Mouse (Mus musculus) kidney, adult 2 months (tissue): Measurements from ENCODE around the gene Smyd3.

Experiments used
- CTCF ChIP-seq: fragments of 200-500 bp; conservative IDR thresholded peaks from 2 replicates; pipeline ENCODE4 v1.5.1; 2011; ENCODE audit warnings: low read depth, mild to moderate bottlenecking, control low read depth, low read length, moderate library complexity, mixed read lengths; ENCODE audit not compliant: insufficient read depth, insufficient read length
- POLR2A ChIP-seq: fragments of 200-500 bp; IDR thresholded peaks from one replicate; pipeline ENCODE4 v1.6.1; 2011; ENCODE audit warnings: low read depth, low read length, control low read depth

- TF ChIP-seq POLR2A = no peak
- TF ChIP-seq CTCF = no peak
Measured at GRCm38 (mm10) chr1:179434443-179435260, 83.2 kb downstream of the Smyd3 start.
